Mouse (Mus musculus) MEL (cell line): ENCODE measurements around the gene Endod1. TPM values are rescaled to one million over a fixed set of nuclear protein-coding genes. Genes with fewer than 3 reads are reported as not detected.

Source experiments
- DNase-seq: peaks from one replicate; pipeline ENCODE4 v3.0.0; 2011; ENCODE audit warnings: low read depth, low spot score
- H3K27ac ChIP-seq: 2 replicates; pipeline ENCODE4 v1.5.1; 2012; ENCODE audit warnings: low read depth, mild to moderate bottlenecking, control low read depth, low read length, moderate library complexity; ENCODE audit not compliant: control insufficient read depth
- H3K27me3 ChIP-seq, 2 experiments: fragments of 150-350 bp in 1 of 2; sonication (generic) in 1 of 2; 2 replicates each; pipeline ENCODE4 v1.6.1; 2012; ENCODE audit warnings: low read length in 2 of 2, mild to moderate bottlenecking in 2 of 2, improper control_type of control experiment in 1 of 2, moderate library complexity in 1 of 2; ENCODE audit not compliant: insufficient read depth in 2 of 2, control insufficient read depth in 1 of 2
- H3K36me3 ChIP-seq, 2 experiments: 2 replicates each; pipeline ENCODE4 v1.6.1; 2012 to 2014; ENCODE audit warnings: low read length in 2 of 2, improper control_type of control experiment in 1 of 2, inconsistent platforms in 1 of 2, mild to moderate bottlenecking in 1 of 2; ENCODE audit not compliant: insufficient read depth in 2 of 2, control insufficient read depth in 1 of 2
- H3K4me1 ChIP-seq, 2 experiments: fragments of 150-350 bp in 1 of 2; sonication (generic) in 1 of 2; 2 replicates each; pipeline ENCODE4 v1.6.1; 2012; ENCODE audit warnings: low read length in 2 of 2, improper control_type of control experiment in 1 of 2, mild to moderate bottlenecking in 1 of 2; ENCODE audit not compliant: insufficient read depth in 2 of 2, control insufficient read depth in 1 of 2
- H3K4me3 ChIP-seq, 2 experiments: fragments of 150-350 bp in 1 of 2; sonication (generic) in 1 of 2; 2 replicates each; pipeline ENCODE4 v1.5.1; 2012; ENCODE audit warnings: low read depth in 2 of 2, low read length in 2 of 2, mild to moderate bottlenecking in 2 of 2, moderate library complexity in 2 of 2, control low read depth in 1 of 2, improper control_type of control experiment in 1 of 2; ENCODE audit not compliant: control insufficient read depth in 1 of 2, insufficient read depth in 1 of 2
- H3K79me2 ChIP-seq: 2 replicates; pipeline ENCODE4 v1.6.1; 2012; ENCODE audit warnings: mild to moderate bottlenecking, low read length, moderate library complexity; ENCODE audit not compliant: control insufficient read depth, poor library complexity, insufficient read depth
- H3K9ac ChIP-seq: 2 replicates; pipeline ENCODE4 v1.6.1; 2012; ENCODE audit warnings: low read depth, mild to moderate bottlenecking, control low read depth, low read length, moderate library complexity; ENCODE audit not compliant: control insufficient read depth, poor library complexity, severe bottlenecking
- H3K9me3 ChIP-seq: fragments of 150-350 bp; sonication (generic); replicated peaks from 2 replicates; pipeline ENCODE4 v1.6.1; 2012; ENCODE audit warnings: mild to moderate bottlenecking, low read length, improper control_type of control experiment, moderate library complexity; ENCODE audit not compliant: insufficient read depth
- CHD2 ChIP-seq: IDR thresholded peaks from 2 replicates; pipeline ENCODE4 v1.6.1; 2011; ENCODE audit warnings: low read length, improper control_type of control experiment
- EP300 ChIP-seq, 2 experiments: IDR thresholded peaks; 2 replicates each; pipeline ENCODE4 v1.6.1; 2011; ENCODE audit warnings: improper control_type of control experiment in 2 of 2, low read length in 2 of 2, low read depth in 1 of 2, mild to moderate bottlenecking in 1 of 2
- JUND ChIP-seq: IDR thresholded peaks from 2 replicates; pipeline ENCODE4 v1.6.1; 2011; ENCODE audit warnings: low read depth, mild to moderate bottlenecking, improper control_type of control experiment, low read length
- MXI1 ChIP-seq: IDR thresholded peaks from 2 replicates; pipeline ENCODE4 v1.6.1; 2011; ENCODE audit warnings: mild to moderate bottlenecking, low read depth, low read length, improper control_type of control experiment
- NRF1 ChIP-seq: IDR thresholded peaks from 2 replicates; pipeline ENCODE4 v1.6.1; 2014; ENCODE audit warnings: low read depth, mild to moderate bottlenecking, inconsistent platforms, low read length, improper control_type of control experiment, moderate library complexity; ENCODE audit not compliant: poor library complexity, insufficient read depth, severe bottlenecking
- POLR2AphosphoS5 ChIP-seq: IDR thresholded peaks from 2 replicates; pipeline ENCODE4 v1.6.1; 2012; ENCODE audit warnings: low read depth, borderline replicate concordance, mild to moderate bottlenecking, inconsistent platforms, low read length, moderate library complexity, mixed read lengths
- RCOR1 ChIP-seq: IDR thresholded peaks from 2 replicates; pipeline ENCODE4 v1.6.1; 2012; ENCODE audit warnings: low read depth, mild to moderate bottlenecking, inconsistent platforms, low read length, improper control_type of control experiment
- SMC3 ChIP-seq: IDR thresholded peaks from 2 replicates; pipeline ENCODE4 v1.6.1; 2011; ENCODE audit warnings: low read depth, low read length, improper control_type of control experiment
- TCF12 ChIP-seq: IDR thresholded peaks from 2 replicates; pipeline ENCODE4 v1.6.1; 2014; ENCODE audit warnings: low read depth, mild to moderate bottlenecking, inconsistent platforms, low read length, improper control_type of control experiment, moderate library complexity
- UBTF ChIP-seq: IDR thresholded peaks from 2 replicates; pipeline ENCODE4 v1.6.1; 2012; ENCODE audit warnings: low read depth, mild to moderate bottlenecking, inconsistent platforms, low read length, improper control_type of control experiment, moderate library complexity, borderline replicate concordance; ENCODE audit not compliant: insufficient read depth
- USF1 ChIP-seq: IDR thresholded peaks from 2 replicates; pipeline ENCODE4 v1.6.1; 2014; ENCODE audit warnings: low read depth, mild to moderate bottlenecking, inconsistent platforms, low read length, improper control_type of control experiment, moderate library complexity
- ZKSCAN1 ChIP-seq: IDR thresholded peaks from 2 replicates; pipeline ENCODE4 v1.6.1; 2012; ENCODE audit warnings: low read depth, mild to moderate bottlenecking, inconsistent platforms, low read length, improper control_type of control experiment, moderate library complexity
- ZMIZ1 ChIP-seq: IDR thresholded peaks from 2 replicates; pipeline ENCODE4 v1.6.1; 2012; ENCODE audit warnings: low read depth, mild to moderate bottlenecking, inconsistent platforms, low read length, improper control_type of control experiment, moderate library complexity
- polyA plus RNA-seq, 2 experiments: library from polyadenylated mRNA; stranded (reverse) in 1 of 2; unstranded in 1 of 2; fragments of >175 nt in 1 of 2; fragments of >200 nt in 1 of 2; gene quantifications; 2 replicates each; pipeline versions ENCODE4 v1.2.1 to v1.2.4; 2012; ENCODE audit warnings: low replicate concordance in 2 of 2, low read depth in 1 of 2; ENCODE audit not compliant: insufficient read length in 2 of 2, insufficient read depth in 1 of 2, missing spikeins in 1 of 2
- total RNA-seq: library from RNA; depleted of rRNA; stranded (reverse); fragments of 300-350 nt; gene quantifications from 2 replicates; pipeline ENCODE4 v1.2.3, GENCODE M21; 2012; rRNA removed

Endod1 gene
- total and polyA plus RNA-seq, 3 experiments: 31.1 to 33.7 TPM; not detected in 1

DNA sequence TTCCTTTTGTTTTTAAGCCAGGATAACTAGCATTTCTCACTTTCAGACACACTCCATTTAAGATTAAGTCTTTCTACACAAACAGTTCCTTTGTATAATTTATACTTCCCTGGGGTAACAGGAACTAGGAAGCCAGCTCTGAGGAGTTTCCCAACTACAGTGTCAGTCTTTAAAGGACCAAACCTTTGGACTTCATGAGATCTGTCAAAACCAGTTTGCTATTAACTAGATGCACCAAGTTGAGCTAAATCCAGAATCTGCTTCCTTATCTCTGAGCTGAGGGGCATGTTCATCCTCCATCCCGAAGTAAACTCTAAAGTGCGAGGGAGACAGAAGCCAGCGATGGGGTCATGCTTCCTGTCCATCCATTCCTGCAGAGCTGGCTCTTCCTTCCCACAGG lies 74.0 kb downstream of the Endod1 start:
- Histone ChIP-seq H3K9me3 (no peaks in the 10 kb centered on the region), H3K9ac (no peak overlapping the region), H3K27ac (no peak overlapping the region), H3K27me3 (peaks cover 0 to 1% of the 10 kb centered on the region in 2 experiments; a peak in 1 of 4 replicates), H3K36me3 (no peaks in the 10 kb centered on the region), H3K4me3 (no peak overlapping the region), H3K79me2 (no peaks in the 10 kb centered on the region), H3K4me1 (no peaks in the 10 kb centered on the region)
- TF ChIP-seq USF1: no peak
- TF ChIP-seq UBTF: no peak
- TF ChIP-seq POLR2AphosphoS5: no peak
- no peak for TF ChIP-seq SMC3
- TF ChIP-seq NRF1: no peak
- no peak for TF ChIP-seq JUND
- TF ChIP-seq ZKSCAN1: no peak
- no peak for TF ChIP-seq TCF12
- TF ChIP-seq MXI1: no peak
- TF ChIP-seq RCOR1: no peak
- TF ChIP-seq CHD2: no peak
- TF ChIP-seq EP300 (IDR thresholded peaks at IDR 0.05; ENCODE audit: low read depth in 1 of 2, low read length in 2 of 2): no peak
- no peak for TF ChIP-seq ZMIZ1
- no peak for DNase-seq

GRCm38 (mm10) chr9:14304262-14304968 lies 76.9 kb downstream of the Endod1 start:
- Histone ChIP-seq H3K36me3 (no peaks in the 10 kb centered on the region), H3K27ac (no peak overlapping the region), H3K27me3 (peaks cover 0 to 1% of the 10 kb centered on the region in 2 experiments; a peak in 1 of 4 replicates), H3K9me3 (no peaks in the 10 kb centered on the region), H3K79me2 (no peaks in the 10 kb centered on the region), H3K4me3 (no peak overlapping the region), H3K4me1 (no peaks in the 10 kb centered on the region), H3K9ac (no peak overlapping the region)
- no peak for DNase-seq
- TF ChIP-seq POLR2AphosphoS5 (no peak), USF1 (no peak)

Other genes with a start within 250 kb of the Endod1 start
- 1.5 and 3.3 TPM in 2 replicates for gene Sesn3, start 106.4 kb downstream of the Endod1 start, total RNA-seq
- gene Sesn3, start 106.4 kb downstream of the Endod1 start, polyA plus RNA-seq: 1 to 10 TPM in 1 of 2 experiments, not detected in 1; 6.0 TPM
- 0.56 and 0.58 TPM in 2 replicates for gene Kdm4d, start 119.0 kb upstream of the Endod1 start, total RNA-seq
- gene Kdm4d, start 119.0 kb upstream of the Endod1 start, polyA plus RNA-seq: under 1 TPM in 1 of 2 experiments, not detected in 1; 0.40 TPM
- 326 and 331 TPM in 2 replicates for gene Cwc15, start 119.1 kb upstream of the Endod1 start, total RNA-seq
- 100 to 1,000 TPM; 196 to 562 TPM for gene Cwc15, start 119.1 kb upstream of the Endod1 start, polyA plus RNA-seq